Comparison of ENCODE assay signal across 8 mouse cellular contexts in genomic region chr9:8899616-8900202, GRCm38 (mm10). TPM values are rescaled to one million over a fixed set of nuclear protein-coding genes. Genes with fewer than 3 reads are reported as not detected.
DNase-seq lines count a peak whose midpoint lies in the region; ATAC-seq lines count a peak whose summit lies in the region.

Gene Pgr, plus strand, starts transcription at chr9:8899833.

- under 1% methylated on average over 16 of the region's 16 CpGs for WGBS in neural tube, embryonic 11.5 days
- WGBS in embryonic facial prominence, embryonic 14.5 days = 1% methylated on average over 16 of the region's 16 CpGs
- WGBS in limb, embryonic 13.5 days = under 1% methylated on average over 16 of the region's 16 CpGs
- under 1% methylated on average over 16 of the region's 16 CpGs for WGBS in neural tube, embryonic 14.5 days

- no peak within 1 kb of the TSS for H3K27ac ChIP-seq in neural tube, embryonic 11.5 days (ENCODE audit: low read depth, low read length)
- no peak within 1 kb of the TSS for H3K27ac ChIP-seq in embryonic facial prominence, embryonic 14.5 days (replicated peaks; ENCODE audit: low read depth, low read length)
- no peak within 1 kb of the TSS for H3K27ac ChIP-seq in limb, embryonic 13.5 days
- H3K27ac ChIP-seq in neural tube, embryonic 14.5 days (ENCODE audit: low read depth, low read length) = no peak within 1 kb of the TSS

- DNase-seq in neural tube, embryonic 11.5 days (ENCODE audit: low spot score) = peak; percentile 12
- no peak for DNase-seq in neural tube, embryonic 10.5 days (ENCODE audit: extremely low spot score, low spot score)
- peak; percentile 28 for DNase-seq in embryonic facial prominence, embryonic 14.5 days (ENCODE audit: low spot score)
- peak; percentile 8 for DNase-seq in kidney, adult 9 months
- DNase-seq in ovary, postnatal 10 days (ENCODE audit: low spot score) = no peak

- H3K36me3 ChIP-seq in neural tube, embryonic 11.5 days (ENCODE audit: control insufficient read depth, insufficient read depth, low read length) = no peaks in the 10 kb centered on the region
- H3K36me3 ChIP-seq in embryonic facial prominence, embryonic 14.5 days (ENCODE audit: control insufficient read depth, insufficient read depth, low read length) = no peaks in the 10 kb centered on the region
- H3K36me3 ChIP-seq in limb, embryonic 13.5 days = no peaks in the 10 kb centered on the region
- no peaks in the 10 kb centered on the region for H3K36me3 ChIP-seq in neural tube, embryonic 14.5 days (ENCODE audit: control insufficient read depth, insufficient read depth, low read length)

- peak within 1 kb of the TSS; percentile 61 for H3K4me3 ChIP-seq in neural tube, embryonic 11.5 days (ENCODE audit: low read depth, low read length)
- H3K4me3 ChIP-seq in embryonic facial prominence, embryonic 14.5 days (ENCODE audit: low read depth, low read length) = peak within 1 kb of the TSS; percentile 53
- peak within 1 kb of the TSS; percentile 60 for H3K4me3 ChIP-seq in limb, embryonic 13.5 days
- H3K4me3 ChIP-seq in neural tube, embryonic 14.5 days (ENCODE audit: low read depth, low read length) = peak within 1 kb of the TSS; percentile 67

- H3K27me3 ChIP-seq in neural tube, embryonic 11.5 days (ENCODE audit: control insufficient read depth, insufficient read depth, low read length) = peaks cover 31% of the 10 kb centered on the region
- H3K27me3 ChIP-seq in embryonic facial prominence, embryonic 14.5 days (replicated peaks; ENCODE audit: control insufficient read depth, insufficient read depth, low read length) = peaks cover 48% of the 10 kb centered on the region
- H3K27me3 ChIP-seq in limb, embryonic 13.5 days = peaks cover 61% of the 10 kb centered on the region
- H3K27me3 ChIP-seq in neural tube, embryonic 14.5 days (ENCODE audit: control insufficient read depth, insufficient read depth, low read length) = peaks cover 19% of the 10 kb centered on the region

- ATAC-seq in neural tube, embryonic 11.5 days (ENCODE audit: insufficient read depth, low FRiP score, low TSS enrichment) = no peak
- ATAC-seq in embryonic facial prominence, embryonic 14.5 days (ENCODE audit: low read depth) = 0 out of 2 replicates have a peak, but pooled peaks have one; percentile 42
- ATAC-seq in limb, embryonic 13.5 days (ENCODE audit: low FRiP score, low read depth) = peak; percentile 21; the same call in 1 of the 2 replicates
- ATAC-seq in neural tube, embryonic 14.5 days (ENCODE audit: low read depth) = peak; percentile 39; the same call in 1 of the 2 replicates
- no peak for ATAC-seq in erythroid progenitor cell, adult 5-6 weeks (replicated peaks; ENCODE audit: low FRiP score, poor library complexity, severe bottlenecking)

- H3K9ac ChIP-seq in neural tube, embryonic 11.5 days (ENCODE audit: low read length) = no peak within 1 kb of the TSS; the same call in 1 of the 2 replicates
- H3K9ac ChIP-seq in embryonic facial prominence, embryonic 14.5 days (ENCODE audit: low read depth, low read length) = no peak within 1 kb of the TSS
- H3K9ac ChIP-seq in limb, embryonic 13.5 days = peak within 1 kb of the TSS; percentile 67; the same call in 1 of the 2 replicates
- H3K9ac ChIP-seq in neural tube, embryonic 14.5 days (replicated peaks; ENCODE audit: low read depth, low read length) = no peak within 1 kb of the TSS

- no peaks in the 10 kb centered on the region for H3K9me3 ChIP-seq in neural tube, embryonic 11.5 days (ENCODE audit: control insufficient read depth, low read length)
- H3K9me3 ChIP-seq in embryonic facial prominence, embryonic 14.5 days (ENCODE audit: control insufficient read depth, low read length) = no peaks in the 10 kb centered on the region
- no peaks in the 10 kb centered on the region for H3K9me3 ChIP-seq in limb, embryonic 13.5 days
- no peaks in the 10 kb centered on the region for H3K9me3 ChIP-seq in neural tube, embryonic 14.5 days (ENCODE audit: control insufficient read depth, low read length)

- H3K4me1 ChIP-seq in neural tube, embryonic 11.5 days (ENCODE audit: control insufficient read depth, insufficient read depth, low read length) = 0 out of 2 replicates have a peak, but pooled peaks cover 4% of the 10 kb centered on the region
- peaks cover 10% of the 10 kb centered on the region for H3K4me1 ChIP-seq in embryonic facial prominence, embryonic 14.5 days (ENCODE audit: control insufficient read depth, insufficient read depth, low read length)
- peaks cover 17% of the 10 kb centered on the region for H3K4me1 ChIP-seq in limb, embryonic 13.5 days
- H3K4me1 ChIP-seq in neural tube, embryonic 14.5 days (ENCODE audit: control insufficient read depth, insufficient read depth, low read length) = peaks cover 13% of the 10 kb centered on the region

- H3K4me2 ChIP-seq in neural tube, embryonic 11.5 days (ENCODE audit: low read depth) = peak within 1 kb of the TSS; percentile 97
- H3K4me2 ChIP-seq in embryonic facial prominence, embryonic 14.5 days (ENCODE audit: low read depth, low read length) = peak within 1 kb of the TSS; percentile 90
- peak within 1 kb of the TSS; percentile 94 for H3K4me2 ChIP-seq in limb, embryonic 13.5 days (replicated peaks)
- peak within 1 kb of the TSS; percentile 97 for H3K4me2 ChIP-seq in neural tube, embryonic 14.5 days (ENCODE audit: low read depth, low read length)

RNA-seq across cellular contexts. Expression of gene Pgr, which starts in this region (rescaled TPM):
- 0.17 and 0.18 TPM in 2 replicates for polyA plus RNA-seq in neural tube, embryonic 11.5 days (2014; fragmentation: Nextera tagmentation; extraction: Ambion mirVana)
- 0.28 and 0.51 TPM in 2 replicates for polyA plus RNA-seq in embryonic facial prominence, embryonic 14.5 days (2014; fragmentation: Nextera tagmentation; extraction: Ambion mirVana)
- 0.71 and 0.73 TPM in 2 replicates for polyA plus RNA-seq in limb, embryonic 13.5 days (2015; fragmentation: Nextera tagmentation; extraction: Ambion mirVana)
- 2.5 and 2.7 TPM in 2 replicates for polyA plus RNA-seq in neural tube, embryonic 14.5 days (2014; fragmentation: Nextera tagmentation; extraction: Ambion mirVana)
- total RNA-seq in erythroid progenitor cell, adult 5-6 weeks (2015; ENCODE audit: low replicate concordance) = not detected in 2 replicates
- not detected in 2 replicates for total RNA-seq in erythroid progenitor cell, adult 5-6 weeks (2017; ENCODE audit: low replicate concordance)

Comparison
In these comparisons a context has a peak if more than half of its experiments do, and no peak if none do; other contexts are left out.
1. Peak in DNase-seq, H3K4me3 ChIP-seq and H3K4me2 ChIP-seq in neural tube, embryonic 11.5 days; RNA of the gene not detected or under 1 TPM.
2. Peak in DNase-seq, ATAC-seq, H3K4me3 ChIP-seq and H3K4me2 ChIP-seq in embryonic facial prominence, embryonic 14.5 days; RNA of the gene not detected or under 1 TPM.
3. Peak in ATAC-seq, H3K4me3 ChIP-seq, H3K9ac ChIP-seq and H3K4me2 ChIP-seq in limb, embryonic 13.5 days; RNA of the gene not detected or under 1 TPM.